Mouse (Mus musculus): ENCODE measurements around the gene Fsip1. TPM values are rescaled to one million over a fixed set of nuclear protein-coding genes. Genes with fewer than 3 reads are reported as not detected.
"Not testable (repeated sequence)": the region's sequence is repeated elsewhere in the genome, so short reads cannot be mapped to it uniquely, and the experiment has no call there.

The Fsip1 gene
- polyA plus RNA-seq, 1 experiment from 2014 or later, result 0.11 TPM

- Histone ChIP-seq H3K27me3 (ENCODE audit: control insufficient read depth, insufficient read depth, low read length) (no peaks in the 10 kb centered on the region), H3K4me2 (ENCODE audit: low read depth, low read length) (no peak overlapping the region), H3K27ac (ENCODE audit: low read length) (no peak overlapping the region), H3K9ac (ENCODE audit: low read length) (no peak overlapping the region), H3K4me3 (ENCODE audit: low read length) (no peak overlapping the region), H3K36me3 (ENCODE audit: control insufficient read depth, insufficient read depth) (no peaks in the 10 kb centered on the region), H3K4me1 (ENCODE audit: control insufficient read depth, insufficient read depth, low read length) (no peaks in the 10 kb centered on the region), H3K9me3 (replicated peaks; ENCODE audit: control insufficient read depth, low read length) (no peaks in the 10 kb centered on the region; the same call in 1 of the 2 replicates)
- no peak for ATAC-seq (replicated peaks; ENCODE audit: extremely low read depth, insufficient read depth, low FRiP score)
- WGBS, result 71% methylated on average over 7 of the region's 7 CpGs
These were observed 38.7 kb upstream of the Fsip1 start for GRCm38 (mm10) chr2:118295505-118295904.

- Histone ChIP-seq H3K9ac (ENCODE audit: low read length) (no peak overlapping the region), H3K27me3 (ENCODE audit: control insufficient read depth, insufficient read depth, low read length) (no peaks in the 10 kb centered on the region), H3K4me1 (ENCODE audit: control insufficient read depth, insufficient read depth, low read length) (no peaks in the 10 kb centered on the region), H3K36me3 (ENCODE audit: control insufficient read depth, insufficient read depth) (no peaks in the 10 kb centered on the region), H3K9me3 (replicated peaks; ENCODE audit: control insufficient read depth, low read length) (no peaks in the 10 kb centered on the region; the same call in 1 of the 2 replicates), H3K4me2 (ENCODE audit: low read depth, low read length) (no peak overlapping the region), H3K27ac (ENCODE audit: low read length) (no peak overlapping the region), H3K4me3 (ENCODE audit: low read length) (no peak overlapping the region)
- 86% methylated on average over 5 of the region's 5 CpGs for WGBS
- ATAC-seq (replicated peaks; ENCODE audit: extremely low read depth, insufficient read depth, low FRiP score), result no peak
These were observed 36.8 kb upstream of the Fsip1 start for GRCm38 (mm10) chr2:118293583-118293982.

- H3K36me3 ChIP-seq (ENCODE audit: control insufficient read depth, insufficient read depth); H3K9ac ChIP-seq (ENCODE audit: low read length); H3K4me2 ChIP-seq (ENCODE audit: low read depth, low read length); H3K9me3 ChIP-seq (replicated peaks; ENCODE audit: control insufficient read depth, low read length); ATAC-seq (replicated peaks; ENCODE audit: extremely low read depth, insufficient read depth, low FRiP score); H3K27me3 ChIP-seq (ENCODE audit: control insufficient read depth, insufficient read depth, low read length); H3K4me3 ChIP-seq (ENCODE audit: low read length); H3K4me1 ChIP-seq (ENCODE audit: control insufficient read depth, insufficient read depth, low read length); H3K27ac ChIP-seq (ENCODE audit: low read length): not testable (repeated sequence)
- WGBS, result 71% methylated on average over 7 of the region's 7 CpGs
These were observed 32.3 kb upstream of the Fsip1 start for GRCm38 (mm10) chr2:118289066-118289460.

GRCm38 (mm10) chr2:118288326-118289065 lies 31.7 kb upstream of the Fsip1 start:
- Histone ChIP-seq H3K36me3 (ENCODE audit: control insufficient read depth, insufficient read depth) (no peaks in the 10 kb centered on the region), H3K27me3 (ENCODE audit: control insufficient read depth, insufficient read depth, low read length) (no peaks in the 10 kb centered on the region), H3K27ac (ENCODE audit: low read length) (no peak overlapping the region), H3K4me1 (ENCODE audit: control insufficient read depth, insufficient read depth, low read length) (no peaks in the 10 kb centered on the region), H3K9me3 (replicated peaks; ENCODE audit: control insufficient read depth, low read length) (no peaks in the 10 kb centered on the region; the same call in 1 of the 2 replicates), H3K4me3 (ENCODE audit: low read length) (no peak overlapping the region), H3K4me2 (ENCODE audit: low read depth, low read length) (no peak overlapping the region), H3K9ac (ENCODE audit: low read length) (no peak overlapping the region)
- WGBS, result 85% methylated on average over 9 of the region's 9 CpGs
- no peak for ATAC-seq (replicated peaks; ENCODE audit: extremely low read depth, insufficient read depth, low FRiP score)

- Histone ChIP-seq H3K4me3 (ENCODE audit: low read length) (no peak overlapping the region), H3K36me3 (ENCODE audit: control insufficient read depth, insufficient read depth) (no peaks in the 10 kb centered on the region), H3K4me1 (ENCODE audit: control insufficient read depth, insufficient read depth, low read length) (no peaks in the 10 kb centered on the region), H3K4me2 (ENCODE audit: low read depth, low read length) (no peak overlapping the region), H3K27me3 (ENCODE audit: control insufficient read depth, insufficient read depth, low read length) (no peaks in the 10 kb centered on the region), H3K27ac (ENCODE audit: low read length) (no peak overlapping the region), H3K9ac (ENCODE audit: low read length) (no peak overlapping the region), H3K9me3 (replicated peaks; ENCODE audit: control insufficient read depth, low read length) (no peaks in the 10 kb centered on the region; the same call in 1 of the 2 replicates)
- ATAC-seq (replicated peaks; ENCODE audit: extremely low read depth, insufficient read depth, low FRiP score), result no peak
- 67% methylated on average over 4 of the region's 4 CpGs for WGBS
These were observed 30.9 kb upstream of the Fsip1 start for GRCm38 (mm10) chr2:118287678-118288077.

GRCm38 (mm10) chr2:118282467-118282866 lies 25.7 kb upstream of the Fsip1 start:
- 76% methylated on average over 3 of the region's 3 CpGs for WGBS
- Histone ChIP-seq H3K4me3 (ENCODE audit: low read length) (no peak overlapping the region), H3K9ac (ENCODE audit: low read length) (no peak overlapping the region), H3K27ac (ENCODE audit: low read length) (no peak overlapping the region), H3K36me3 (ENCODE audit: control insufficient read depth, insufficient read depth) (no peaks in the 10 kb centered on the region), H3K27me3 (ENCODE audit: control insufficient read depth, insufficient read depth, low read length) (no peaks in the 10 kb centered on the region), H3K4me1 (ENCODE audit: control insufficient read depth, insufficient read depth, low read length) (peaks cover 4% of the 10 kb centered on the region; the same call in 1 of the 2 replicates), H3K4me2 (ENCODE audit: low read depth, low read length) (no peak overlapping the region), H3K9me3 (replicated peaks; ENCODE audit: control insufficient read depth, low read length) (no peaks in the 10 kb centered on the region)
- ATAC-seq (replicated peaks; ENCODE audit: extremely low read depth, insufficient read depth, low FRiP score), result no peak

- H3K4me1 ChIP-seq (ENCODE audit: control insufficient read depth, insufficient read depth, low read length), result peaks cover 4% of the 10 kb centered on the region; the same call in 1 of the 2 replicates
- H3K27me3 ChIP-seq (ENCODE audit: control insufficient read depth, insufficient read depth, low read length), result no peaks in the 10 kb centered on the region
- 85% methylated on average over 8 of the region's 8 CpGs for WGBS
- ATAC-seq (replicated peaks; ENCODE audit: extremely low read depth, insufficient read depth, low FRiP score), result no peak
- H3K36me3 ChIP-seq (ENCODE audit: control insufficient read depth, insufficient read depth), result no peaks in the 10 kb centered on the region
- H3K4me2 ChIP-seq (ENCODE audit: low read depth, low read length), result no peak overlapping the region
- no peak overlapping the region for H3K9ac ChIP-seq (ENCODE audit: low read length)
- no peak overlapping the region for H3K4me3 ChIP-seq (ENCODE audit: low read length)
- no peak overlapping the region for H3K27ac ChIP-seq (ENCODE audit: low read length)
- no peaks in the 10 kb centered on the region for H3K9me3 ChIP-seq (replicated peaks; ENCODE audit: control insufficient read depth, low read length)
These were observed 21.5 kb upstream of the Fsip1 start for GRCm38 (mm10) chr2:118278249-118278648.

- no peak overlapping the region for H3K4me3 ChIP-seq (ENCODE audit: low read length)
- no peak for ATAC-seq (replicated peaks; ENCODE audit: extremely low read depth, insufficient read depth, low FRiP score)
- WGBS, result 87% methylated on average over 10 of the region's 10 CpGs
These were observed 14.8 kb upstream of the Fsip1 start for GRCm38 (mm10) chr2:118271606-118272005.

GRCm38 (mm10) chr2:118270213-118270612 lies 13.4 kb upstream of the Fsip1 start:
- Histone ChIP-seq H3K4me2 (ENCODE audit: low read depth, low read length) (no peak overlapping the region), H3K36me3 (ENCODE audit: control insufficient read depth, insufficient read depth) (no peaks in the 10 kb centered on the region), H3K4me3 (ENCODE audit: low read length) (no peak overlapping the region), H3K4me1 (ENCODE audit: control insufficient read depth, insufficient read depth, low read length) (no peaks in the 10 kb centered on the region), H3K27ac (ENCODE audit: low read length) (no peak overlapping the region), H3K27me3 (ENCODE audit: control insufficient read depth, insufficient read depth, low read length) (no peaks in the 10 kb centered on the region), H3K9ac (ENCODE audit: low read length) (no peak overlapping the region), H3K9me3 (replicated peaks; ENCODE audit: control insufficient read depth, low read length) (no peaks in the 10 kb centered on the region)
- WGBS, result 86% methylated on average over 14 of the region's 14 CpGs
- ATAC-seq (replicated peaks; ENCODE audit: extremely low read depth, insufficient read depth, low FRiP score), result no peak

More at GRCm38 (mm10) chr2:118271606-118272005, 14.8 kb upstream of the Fsip1 start:
- Histone ChIP-seq H3K27ac (ENCODE audit: low read length) (no peak overlapping the region), H3K27me3 (ENCODE audit: control insufficient read depth, insufficient read depth, low read length) (no peaks in the 10 kb centered on the region), H3K4me2 (ENCODE audit: low read depth, low read length) (no peak overlapping the region), H3K9ac (ENCODE audit: low read length) (no peak overlapping the region), H3K9me3 (replicated peaks; ENCODE audit: control insufficient read depth, low read length) (no peaks in the 10 kb centered on the region), H3K4me1 (ENCODE audit: control insufficient read depth, insufficient read depth, low read length) (no peaks in the 10 kb centered on the region), H3K36me3 (ENCODE audit: control insufficient read depth, insufficient read depth) (no peaks in the 10 kb centered on the region)
